Mouse (Mus musculus) forebrain, embryonic 16.5 days (tissue): Measurements from ENCODE around the gene St7. TPM values are rescaled to one million over a fixed set of nuclear protein-coding genes. Genes with fewer than 3 reads are reported as not detected.

ENCODE experiments used
- ATAC-seq: fragments of 200-750 bp; cut with Nextera tagmentation; 2 replicates; pipeline ENCODE4 v1.8.0; 2017; ENCODE audit warnings: mild to moderate bottlenecking, moderate library complexity
- H3K27ac ChIP-seq: fragments of 300-500 bp; sonication (generic); 2 replicates; pipeline ENCODE4 v1.5.1; 2014; ENCODE audit warnings: low read length, control low read depth
- H3K27me3 ChIP-seq: fragments of 300-500 bp; sonication (generic); replicated peaks from 2 replicates; pipeline ENCODE4 v1.6.1; 2014; ENCODE audit warnings: low read length; ENCODE audit not compliant: control insufficient read depth, insufficient read depth
- H3K36me3 ChIP-seq: fragments of 300-500 bp; sonication (generic); 2 replicates; pipeline ENCODE4 v1.6.1; 2014; ENCODE audit not compliant: control insufficient read depth, insufficient read depth
- H3K4me1 ChIP-seq: fragments of 300-500 bp; sonication (generic); replicated peaks from 2 replicates; pipeline ENCODE4 v1.6.1; 2014; ENCODE audit warnings: low read length; ENCODE audit not compliant: control insufficient read depth, insufficient read depth
- H3K4me2 ChIP-seq: fragments of 300-500 bp; sonication (generic); 2 replicates; pipeline ENCODE4 v1.6.1; 2014; ENCODE audit warnings: mild to moderate bottlenecking, low read length, control low read depth
- H3K4me3 ChIP-seq: fragments of 300-500 bp; sonication (generic); replicated peaks from 2 replicates; pipeline ENCODE4 v1.5.1; 2014; ENCODE audit warnings: mild to moderate bottlenecking, low read length, control low read depth
- H3K9ac ChIP-seq: fragments of 300-500 bp; sonication (generic); replicated peaks from 2 replicates; pipeline ENCODE4 v1.6.1; 2014; ENCODE audit warnings: low read depth, low read length, control low read depth
- H3K9me3 ChIP-seq: fragments of 300-500 bp; sonication (generic); 2 replicates; pipeline ENCODE4 v1.6.1; 2016; ENCODE audit warnings: low read length; ENCODE audit not compliant: control insufficient read depth
- WGBS: fragments of 180-500 bp; shearing (Covaris S2); extraction: QIAGEN DNeasy Blood & Tissue Kit; methylation state at CpG from one replicate; pipeline ENCODE4 v1.1.7; 2014; 5-methylcytosine and 5-hydroxymethylcytosine counted together
- polyA plus RNA-seq: library from polyadenylated mRNA; unstranded; fragments of >200 nt; fragmentation: Nextera tagmentation; extraction: Ambion mirVana; gene quantifications from 2 replicates; pipeline ENCODE4 v1.2.1, GENCODE M21; 2015

The St7 gene
- polyA plus RNA-seq, 1 experiment from 2014 or later, result 68.0 TPM

GRCm38 (mm10) chr6:17974416-17974815 is 281.7 kb downstream of the St7 start:
- H3K4me2 ChIP-seq, result no peak overlapping the region
- no peak overlapping the region for H3K9ac ChIP-seq
- peak; percentile 66; the same call in 1 of the 2 replicates for ATAC-seq
- H3K36me3 ChIP-seq, result no peaks in the 10 kb centered on the region
- no peaks in the 10 kb centered on the region for H3K4me1 ChIP-seq
- no peaks in the 10 kb centered on the region for H3K9me3 ChIP-seq
- no peak overlapping the region for H3K27ac ChIP-seq
- no peaks in the 10 kb centered on the region for H3K27me3 ChIP-seq
- 62% methylated on average over 3 of the region's 3 CpGs for whole genome bisulfite sequencing
- no peak overlapping the region for H3K4me3 ChIP-seq

GRCm38 (mm10) chr6:17977165-17977564 is 284.4 kb downstream of the St7 start:
- Histone ChIP-seq H3K4me1 (no peaks in the 10 kb centered on the region), H3K36me3 (no peaks in the 10 kb centered on the region), H3K4me3 (no peak overlapping the region), H3K27ac (no peak overlapping the region), H3K27me3 (no peaks in the 10 kb centered on the region), H3K4me2 (no peak overlapping the region), H3K9me3 (no peaks in the 10 kb centered on the region), H3K9ac (no peak overlapping the region)
- no peak for ATAC-seq
- WGBS, result 31% methylated on average over 1 of the region's 1 CpGs

- Histone ChIP-seq H3K27me3 (no peaks in the 10 kb centered on the region), H3K4me1 (no peaks in the 10 kb centered on the region), H3K4me2 (no peak overlapping the region), H3K9me3 (no peaks in the 10 kb centered on the region), H3K27ac (no peak overlapping the region), H3K36me3 (no peaks in the 10 kb centered on the region), H3K4me3 (no peak overlapping the region), H3K9ac (no peak overlapping the region)
- WGBS, result 77% methylated on average over 5 of the region's 5 CpGs
- no peak for ATAC-seq
Measured at GRCm38 (mm10) chr6:17978324-17978723, 285.6 kb downstream of the St7 start.

GRCm38 (mm10) chr6:17978881-17979280 is 286.1 kb downstream of the St7 start:
- Histone ChIP-seq H3K27ac (no peak overlapping the region), H3K36me3 (no peaks in the 10 kb centered on the region), H3K4me1 (no peaks in the 10 kb centered on the region), H3K9me3 (no peaks in the 10 kb centered on the region), H3K27me3 (no peaks in the 10 kb centered on the region), H3K4me3 (no peak overlapping the region), H3K4me2 (no peak overlapping the region), H3K9ac (no peak overlapping the region)
- 81% methylated on average over 3 of the region's 3 CpGs for WGBS
- no peak for ATAC-seq

- no peak overlapping the region for H3K4me2 ChIP-seq
- H3K36me3 ChIP-seq, result no peaks in the 10 kb centered on the region
- ATAC-seq, result no peak
- no peaks in the 10 kb centered on the region for H3K9me3 ChIP-seq
- H3K27me3 ChIP-seq, result no peaks in the 10 kb centered on the region
- H3K9ac ChIP-seq, result no peak overlapping the region
- no peak overlapping the region for H3K4me3 ChIP-seq
- no peak overlapping the region for H3K27ac ChIP-seq
- WGBS, result 77% methylated on average over 1 of the region's 1 CpGs
- H3K4me1 ChIP-seq, result no peaks in the 10 kb centered on the region
Measured at GRCm38 (mm10) chr6:17979361-17979760, 286.6 kb downstream of the St7 start.

- ATAC-seq, result no peak
- WGBS, result 94% methylated on average over 9 of the region's 9 CpGs
- H3K36me3 ChIP-seq, result no peaks in the 10 kb centered on the region
- H3K27ac ChIP-seq, result no peak overlapping the region
- H3K9me3 ChIP-seq, result no peaks in the 10 kb centered on the region
- H3K27me3 ChIP-seq, result no peaks in the 10 kb centered on the region
- no peak overlapping the region for H3K9ac ChIP-seq
- no peak overlapping the region for H3K4me3 ChIP-seq
- no peaks in the 10 kb centered on the region for H3K4me1 ChIP-seq
- no peak overlapping the region for H3K4me2 ChIP-seq
Measured at GRCm38 (mm10) chr6:17990173-17991028, 297.7 kb downstream of the St7 start.

- Histone ChIP-seq H3K4me3 (no peak overlapping the region), H3K27ac (no peak overlapping the region), H3K27me3 (no peaks in the 10 kb centered on the region), H3K9ac (no peak overlapping the region), H3K4me1 (no peaks in the 10 kb centered on the region), H3K4me2 (no peak overlapping the region), H3K36me3 (no peaks in the 10 kb centered on the region), H3K9me3 (no peaks in the 10 kb centered on the region)
- ATAC-seq, result no peak
- WGBS, result 77% methylated on average over 7 of the region's 7 CpGs
Measured at GRCm38 (mm10) chr6:17991625-17992024, 298.9 kb downstream of the St7 start.

Other genes starting within 250 kb of the St7 start
- gene Met, start 229.1 kb upstream of the St7 start, polyA plus RNA-seq, result 3.4 TPM in 2 replicates
- 269 and 308 TPM in 2 replicates for gene Capza2, start 56.7 kb upstream of the St7 start, polyA plus RNA-seq